Mouse (Mus musculus) cerebellum, adult 11-12 months (tissue): ENCODE data around the gene B3gat1.

ENCODE experiments used
- DNase-seq: peaks from one replicate; pipeline ENCODE4 v3.0.0; 2022

B3gat1 gene

GRCm38 (mm10) chr9:26778421-26778820, 44.9 kb downstream of the B3gat1 start:
- DNase-seq, result no peak

GRCm38 (mm10) chr9:26783414-26783975, 50.0 kb downstream of the B3gat1 start:
- DNase-seq, result no peak

- peak; percentile 42 for DNase-seq
Observed at GRCm38 (mm10) chr9:26792829-26793228, 59.3 kb downstream of the B3gat1 start.

- DNase-seq, result no peak
Observed at GRCm38 (mm10) chr9:26798205-26798604, 64.7 kb downstream of the B3gat1 start.

GRCm38 (mm10) chr9:26798731-26799130, 65.2 kb downstream of the B3gat1 start:
- no peak for DNase-seq

- no peak for DNase-seq
Observed at GRCm38 (mm10) chr9:26800357-26800756, 66.8 kb downstream of the B3gat1 start.

GRCm38 (mm10) chr9:26804321-26804720, 70.8 kb downstream of the B3gat1 start:
- no peak for DNase-seq

- peak; percentile 63 for DNase-seq
Observed at GRCm38 (mm10) chr9:26805935-26806666, 72.6 kb downstream of the B3gat1 start, which contains the start of gene Glb1l2. Glb1l2 (minus strand) TSS chr9:26806468.

GRCm38 (mm10) chr9:26808735-26809134, 75.2 kb downstream of the B3gat1 start:
- DNase-seq, result no peak
